Mouse (Mus musculus) liver, embryonic 14.5 days (tissue): ENCODE results near the gene Atrnl1. TPM values are rescaled to one million over a fixed set of nuclear protein-coding genes. Genes with fewer than 3 reads are reported as not detected.

Experiments
- ATAC-seq: fragments of 200-750 bp; cut with Nextera tagmentation; 2 replicates; pipeline ENCODE4 v1.8.0; 2017; ENCODE audit warnings: moderate number of reproducible peaks, mild to moderate bottlenecking, moderate library complexity; ENCODE audit not compliant: insufficient read depth
- DNase-seq, 3 experiments: peaks; one replicate each; pipeline ENCODE4 v3.0.0-alpha.2; 2012 to 2013; ENCODE audit warnings: low read depth in 3 of 3, low spot score in 3 of 3
- H3K27ac ChIP-seq: fragments of 300-500 bp; sonication (generic); 2 replicates; pipeline ENCODE4 v1.5.1; 2014; ENCODE audit warnings: moderate library complexity, mild to moderate bottlenecking, control low read depth, inconsistent platforms
- H3K27me3 ChIP-seq: fragments of 300-500 bp; sonication (generic); 2 replicates; pipeline ENCODE4 v1.6.1; 2014; ENCODE audit warnings: mild to moderate bottlenecking, low read length, moderate library complexity; ENCODE audit not compliant: control insufficient read depth, insufficient read depth
- H3K36me3 ChIP-seq: fragments of 300-500 bp; sonication (generic); replicated peaks from 2 replicates; pipeline ENCODE4 v1.6.1; 2014; ENCODE audit warnings: low read depth; ENCODE audit not compliant: control insufficient read depth, insufficient read depth
- H3K4me1 ChIP-seq, 2 experiments: fragments of 200-500 bp in 1 of 2; fragments of 300-500 bp in 1 of 2; sonication (generic) in 1 of 2; replicated peaks; 2 replicates each; pipeline ENCODE4 v1.6.1; 2012 to 2014; ENCODE audit warnings: antibody characterized with exemption in 1 of 2, inconsistent platforms in 1 of 2, low read length in 1 of 2; ENCODE audit not compliant: control insufficient read depth in 2 of 2, insufficient read depth in 2 of 2
- H3K4me2 ChIP-seq: fragments of 300-500 bp; sonication (generic); 2 replicates; pipeline ENCODE4 v1.6.1; 2014; ENCODE audit warnings: low read depth, mild to moderate bottlenecking, control low read depth, moderate library complexity
- H3K4me3 ChIP-seq, 2 experiments: fragments of 200-500 bp in 1 of 2; fragments of 300-500 bp in 1 of 2; sonication (generic) in 1 of 2; 2 replicates each; pipeline ENCODE4 v1.5.1; 2012 to 2014; ENCODE audit warnings: low read depth in 2 of 2, low read length in 2 of 2, mild to moderate bottlenecking in 2 of 2, control low read depth in 1 of 2, inconsistent platforms in 1 of 2, moderate library complexity in 1 of 2; ENCODE audit not compliant: insufficient read depth in 1 of 2
- H3K9ac ChIP-seq: fragments of 300-500 bp; sonication (generic); replicated peaks from 2 replicates; pipeline ENCODE4 v1.6.1; 2014; ENCODE audit warnings: mild to moderate bottlenecking, control low read depth, moderate library complexity
- H3K9me3 ChIP-seq: fragments of 300-500 bp; sonication (generic); 2 replicates; pipeline ENCODE4 v1.6.1; 2016; ENCODE audit warnings: low read length, mixed read lengths; ENCODE audit not compliant: control insufficient read depth
- CTCF ChIP-seq: IDR thresholded peaks from 2 replicates; pipeline ENCODE4 v1.5.1; 2016; ENCODE audit warnings: antibody characterized with exemption, low read depth, control low read depth
- EP300 ChIP-seq: IDR thresholded peaks from 2 replicates; pipeline ENCODE4 v1.6.1; 2016; ENCODE audit warnings: antibody characterized with exemption, low read depth
- WGBS: fragments of 180-500 bp; shearing (Covaris S2); extraction: QIAGEN DNeasy Blood & Tissue Kit; methylation state at CpG from one replicate; pipeline ENCODE4 v1.1.7; 2014; ENCODE audit not compliant: insufficient replicate concordance; 5-methylcytosine and 5-hydroxymethylcytosine counted together
- polyA plus RNA-seq, 2 experiments: library from polyadenylated mRNA; depleted of rRNA in 1 of 2; stranded (reverse) in 1 of 2; unstranded in 1 of 2; fragments of >200 nt; fragmentation: Nextera tagmentation in 1 of 2; extraction: Ambion mirVana in 1 of 2; gene quantifications; 2 replicates each; pipeline versions ENCODE4 v1.2.1 to v1.2.3; 2012 to 2014

Gene Atrnl1
- polyA plus RNA-seq, 2 experiments, result 0.46 to 1.3 TPM

- Histone ChIP-seq H3K4me2 (no peak overlapping the region), H3K36me3 (no peaks in the 10 kb centered on the region), H3K9ac (no peak overlapping the region), H3K9me3 (no peaks in the 10 kb centered on the region), H3K4me3 (no peak overlapping the region), H3K4me1 (peaks cover 0 to 3% of the 10 kb centered on the region in 2 experiments; a peak in 1 of 4 replicates), H3K27ac (no peak overlapping the region), H3K27me3 (no peaks in the 10 kb centered on the region)
- ATAC-seq (peak; percentile 90), DNase-seq (peak; percentile 47 to 75 (median 51))
- 22% methylated on average over 1 of the region's 1 CpGs for WGBS
- TF ChIP-seq CTCF, result no peak
- no peak for TF ChIP-seq EP300
These were observed 283.4 kb downstream of the Atrnl1 start for GRCm38 (mm10) chr19:57894191-57894590.

- WGBS, result 42% methylated on average over 1 of the region's 1 CpGs
- no peaks in the 10 kb centered on the region for H3K9me3 ChIP-seq
These were observed 289.2 kb downstream of the Atrnl1 start for GRCm38 (mm10) chr19:57900037-57900436.

GRCm38 (mm10) chr19:57909466-57909865 is 298.6 kb downstream of the Atrnl1 start:
- no peaks in the 10 kb centered on the region for H3K27me3 ChIP-seq

More at GRCm38 (mm10) chr19:57900037-57900436, 289.2 kb downstream of the Atrnl1 start:
- TF ChIP-seq EP300, result no peak
- no peak for TF ChIP-seq CTCF
- H3K4me1 ChIP-seq, result 0 out of 4 replicates have a peak, but pooled peaks cover 0 to 6% of the 10 kb centered on the region in 2 experiments
- no peak overlapping the region for H3K4me3 ChIP-seq
- ATAC-seq, result no peak
- H3K9ac ChIP-seq, result no peak overlapping the region
- H3K27me3 ChIP-seq, result no peaks in the 10 kb centered on the region
- H3K27ac ChIP-seq, result no peak overlapping the region
- H3K36me3 ChIP-seq, result no peaks in the 10 kb centered on the region
- no peak for DNase-seq
- H3K4me2 ChIP-seq, result no peak overlapping the region

GRCm38 (mm10) chr19:57910650-57911049 is 299.8 kb downstream of the Atrnl1 start:
- Histone ChIP-seq H3K9ac (no peak overlapping the region), H3K36me3 (no peaks in the 10 kb centered on the region), H3K4me3 (no peak overlapping the region), H3K9me3 (no peaks in the 10 kb centered on the region), H3K4me2 (no peak overlapping the region), H3K4me1 (no peaks in the 10 kb centered on the region), H3K27ac (no peak overlapping the region), H3K27me3 (no peaks in the 10 kb centered on the region)
- WGBS, result 65% methylated on average over 6 of the region's 6 CpGs
- ATAC-seq (no peak), DNase-seq (no peak)
- TF ChIP-seq EP300 (no peak), CTCF (no peak)

More at GRCm38 (mm10) chr19:57909466-57909865, 298.6 kb downstream of the Atrnl1 start:
- WGBS, result 67% methylated on average over 6 of the region's 6 CpGs
- Histone ChIP-seq H3K4me1 (no peaks in the 10 kb centered on the region), H3K9ac (no peak overlapping the region), H3K4me3 (no peak overlapping the region), H3K27ac (no peak overlapping the region), H3K36me3 (no peaks in the 10 kb centered on the region), H3K4me2 (no peak overlapping the region), H3K9me3 (no peaks in the 10 kb centered on the region)
- DNase-seq, result no peak
- ATAC-seq, result no peak
- TF ChIP-seq CTCF, result no peak
- TF ChIP-seq EP300, result no peak

GRCm38 (mm10) chr19:57916325-57916724 is 305.5 kb downstream of the Atrnl1 start:
- TF ChIP-seq CTCF (peak; percentile 44), EP300 (no peak)
- no peak overlapping the region for H3K4me2 ChIP-seq

More at GRCm38 (mm10) chr19:57916325-57916724, 305.5 kb downstream of the Atrnl1 start:
- Histone ChIP-seq H3K4me3 (no peak overlapping the region), H3K27me3 (no peaks in the 10 kb centered on the region), H3K9ac (no peak overlapping the region), H3K4me1 (no peaks in the 10 kb centered on the region), H3K9me3 (no peaks in the 10 kb centered on the region), H3K27ac (no peak overlapping the region), H3K36me3 (no peaks in the 10 kb centered on the region)
- DNase-seq (no peak), ATAC-seq (no peak)
- WGBS, result 59% methylated on average over 6 of the region's 6 CpGs
